Mouse (Mus musculus) testis, postnatal 10 days (tissue): Measurements from ENCODE around the gene Asb6.

ENCODE experiments used
- DNase-seq: peaks from one replicate; pipeline ENCODE4 v3.0.0; 2021; ENCODE audit warnings: low spot score

The Asb6 gene

GRCm38 (mm10) chr2:30796382-30796781 is 33.8 kb downstream of the Asb6 start:
- peak; percentile 83 for DNase-seq

- no peak for DNase-seq
These were observed 34.3 kb downstream of the Asb6 start for GRCm38 (mm10) chr2:30795889-30796275.

- no peak for DNase-seq
These were observed 34.8 kb downstream of the Asb6 start for GRCm38 (mm10) chr2:30795271-30795888.

- peak; percentile 98 for DNase-seq
These were observed 35.7 kb downstream of the Asb6 start for GRCm38 (mm10) chr2:30794179-30795108.

- no peak for DNase-seq
These were observed 38.1 kb downstream of the Asb6 start for GRCm38 (mm10) chr2:30792061-30792460.

GRCm38 (mm10) chr2:30787466-30787865 is 42.7 kb downstream of the Asb6 start:
- DNase-seq: no peak

- DNase-seq: peak; percentile 77
These were observed 45.8 kb downstream of the Asb6 start for GRCm38 (mm10) chr2:30784078-30784994.

- peak; percentile 76 for DNase-seq
These were observed 46.8 kb downstream of the Asb6 start for GRCm38 (mm10) chr2:30783346-30783745.

- DNase-seq: no peak
These were observed 47.5 kb downstream of the Asb6 start for GRCm38 (mm10) chr2:30782312-30783290.

GRCm38 (mm10) chr2:30779241-30779640 is 50.9 kb downstream of the Asb6 start:
- no peak for DNase-seq

- DNase-seq: no peak
These were observed 51.9 kb downstream of the Asb6 start for GRCm38 (mm10) chr2:30778235-30778634.

GRCm38 (mm10) chr2:30777266-30777665 is 52.9 kb downstream of the Asb6 start:
- no peak for DNase-seq

GRCm38 (mm10) chr2:30775955-30776354 is 54.2 kb downstream of the Asb6 start:
- no peak for DNase-seq

GRCm38 (mm10) chr2:30773313-30774005 is 56.7 kb downstream of the Asb6 start:
- no peak for DNase-seq
